Mouse (Mus musculus): ENCODE results near the gene Csnk1e. TPM values are rescaled to one million over a fixed set of nuclear protein-coding genes. Genes with fewer than 3 reads are reported as not detected.
A peak's percentile ranks its signal among the peaks of the same experiment; 100 is the strongest.

The Csnk1e gene
- polyA plus RNA-seq, 1 experiment: 25.9 TPM

DNA sequence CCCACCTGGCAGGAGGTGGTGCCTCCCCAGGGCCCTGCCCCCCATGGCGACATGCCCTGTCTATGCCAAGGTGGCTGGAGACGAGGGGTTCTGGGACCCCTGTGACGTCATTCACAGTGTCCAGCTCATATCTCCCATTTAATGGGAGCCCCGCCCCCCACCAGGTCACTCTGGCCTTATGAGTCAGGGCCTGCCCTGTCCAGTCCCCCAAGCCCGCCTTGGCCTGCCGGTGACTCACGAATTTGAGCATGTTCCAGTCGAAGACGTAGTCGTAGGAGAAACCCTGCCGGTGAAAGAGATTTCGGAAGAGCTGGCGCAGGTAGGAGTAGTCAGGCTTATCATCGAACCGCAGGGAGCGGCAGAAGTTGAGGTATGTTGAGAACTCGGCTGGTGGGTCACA, 30.8 kb downstream of the Csnk1e start:
- no peak for TF ChIP-seq POLR2A (IDR thresholded peaks at IDR 0.05; ENCODE audit: low read depth, low read length)
- no peak for TF ChIP-seq CTCF (IDR thresholded peaks at IDR 0.05; ENCODE audit: extremely low read depth, insufficient read length, insufficient replicate concordance, low read depth, low read length)
- WGBS: 92% methylated on average over 17 of the region's 17 CpGs
- Histone ChIP-seq H3K4me1 (ENCODE audit: control insufficient read depth, insufficient read depth, insufficient read length, low read length) (no peaks in the 10 kb centered on the region), H3K36me3 (ENCODE audit: control insufficient read depth, insufficient read depth, low read length) (peaks cover 48% of the 10 kb centered on the region), H3K4me3 (ENCODE audit: low read depth, low read length) (no peak overlapping the region), H3K27ac (ENCODE audit: insufficient read depth, low read depth, low read length) (no peak overlapping the region), H3K27me3 (ENCODE audit: control insufficient read depth, insufficient read depth, low read length) (no peaks in the 10 kb centered on the region)

DNA sequence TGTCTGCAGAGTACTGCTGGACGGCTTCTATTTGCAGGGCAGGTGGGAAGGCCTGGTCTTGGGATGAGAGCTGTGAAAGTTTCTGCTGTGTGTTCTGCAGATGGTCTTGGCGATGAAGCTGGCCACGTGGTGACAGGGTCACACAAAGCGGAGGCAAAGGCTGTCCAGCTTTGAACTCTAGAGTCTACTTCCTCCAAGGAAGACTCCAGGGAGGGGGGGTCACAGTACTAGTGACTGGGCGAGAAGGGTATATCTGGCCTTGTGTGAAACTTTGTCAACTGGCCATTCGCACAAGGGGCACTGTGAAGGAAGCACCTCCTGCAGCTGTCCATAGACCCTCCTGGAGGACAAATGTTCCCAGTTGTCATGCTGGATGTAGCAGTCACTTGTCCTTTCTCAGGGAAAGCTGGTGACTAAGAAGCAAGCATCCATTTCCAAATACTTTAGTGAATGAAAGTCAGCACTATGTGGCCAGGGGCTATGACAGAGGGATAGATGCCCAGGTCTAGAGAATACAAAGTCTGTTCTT, 32.6 kb downstream of the Csnk1e start:
- no peak for TF ChIP-seq POLR2A (IDR thresholded peaks at IDR 0.05; ENCODE audit: low read depth, low read length)
- TF ChIP-seq CTCF (IDR thresholded peaks at IDR 0.05; ENCODE audit: extremely low read depth, insufficient read length, insufficient replicate concordance, low read depth, low read length): no peak
- no peak overlapping the region for H3K27ac ChIP-seq (ENCODE audit: insufficient read depth, low read depth, low read length)
- no peaks in the 10 kb centered on the region for H3K27me3 ChIP-seq (ENCODE audit: control insufficient read depth, insufficient read depth, low read length)
- no peak overlapping the region for H3K4me3 ChIP-seq (ENCODE audit: low read depth, low read length)
- H3K36me3 ChIP-seq (ENCODE audit: control insufficient read depth, insufficient read depth, low read length): peaks cover 44% of the 10 kb centered on the region
- WGBS: 75% methylated on average over 6 of the region's 6 CpGs
- no peaks in the 10 kb centered on the region; the same call in 1 of the 2 replicates for H3K4me1 ChIP-seq (ENCODE audit: control insufficient read depth, insufficient read depth, insufficient read length, low read length)

DNA sequence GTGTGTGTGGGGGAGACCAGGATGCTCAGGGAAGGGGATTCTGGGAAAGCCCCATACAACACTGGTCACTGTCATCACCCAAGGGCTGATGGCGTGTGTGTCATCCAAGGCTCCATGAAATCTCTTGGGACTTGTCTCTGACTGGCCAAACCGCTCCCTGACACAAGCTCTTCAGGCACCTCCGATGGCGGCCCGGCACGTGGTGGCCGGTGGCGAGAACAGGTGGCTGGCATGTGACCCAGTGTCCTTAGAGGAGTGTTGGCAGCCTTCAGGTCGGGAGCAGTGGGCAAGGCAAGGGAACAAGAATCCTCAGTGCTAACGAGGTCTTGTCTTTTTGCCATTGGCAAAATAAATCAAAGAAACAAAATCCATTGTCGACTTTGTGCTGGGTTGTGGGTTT, 36.7 kb downstream of the Csnk1e start:
- WGBS: 83% methylated on average over 11 of the region's 11 CpGs
- Histone ChIP-seq H3K4me1 (ENCODE audit: control insufficient read depth, insufficient read depth, insufficient read length, low read length) (peaks cover 12% of the 10 kb centered on the region), H3K27me3 (ENCODE audit: control insufficient read depth, insufficient read depth, low read length) (no peaks in the 10 kb centered on the region), H3K4me3 (ENCODE audit: low read depth, low read length) (no peak overlapping the region), H3K27ac (ENCODE audit: insufficient read depth, low read depth, low read length) (no peak overlapping the region), H3K36me3 (ENCODE audit: control insufficient read depth, insufficient read depth, low read length) (peaks cover 16% of the 10 kb centered on the region; the same call in 1 of the 2 replicates)
- TF ChIP-seq CTCF (IDR thresholded peaks at IDR 0.05; ENCODE audit: extremely low read depth, insufficient read length, insufficient replicate concordance, low read depth, low read length) (no peak), POLR2A (IDR thresholded peaks at IDR 0.05; ENCODE audit: low read depth, low read length) (no peak)

DNA sequence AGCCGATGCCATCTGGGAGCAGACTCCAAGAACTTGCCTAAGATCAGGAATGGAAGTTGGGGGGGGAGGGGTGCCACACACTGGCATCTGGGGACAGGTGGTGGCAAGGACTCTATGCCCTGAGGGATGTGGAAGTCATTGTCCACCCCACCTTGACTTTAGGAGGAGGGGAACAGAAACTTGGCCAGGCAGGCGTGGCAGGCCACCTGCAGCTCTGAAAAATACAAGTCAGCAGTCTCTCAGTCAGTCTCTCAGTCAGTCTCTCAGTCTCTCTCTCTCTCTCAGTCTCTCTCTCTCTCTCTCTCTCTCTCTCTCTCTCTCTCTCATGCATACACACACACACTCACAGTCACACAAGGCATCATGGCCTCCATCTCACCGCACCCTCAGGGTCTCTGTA, 37.1 kb downstream of the Csnk1e start:
- Histone ChIP-seq H3K27ac (ENCODE audit: insufficient read depth, low read depth, low read length) (no peak overlapping the region), H3K27me3 (ENCODE audit: control insufficient read depth, insufficient read depth, low read length) (no peaks in the 10 kb centered on the region), H3K4me1 (ENCODE audit: control insufficient read depth, insufficient read depth, insufficient read length, low read length) (peaks cover 12% of the 10 kb centered on the region), H3K36me3 (ENCODE audit: control insufficient read depth, insufficient read depth, low read length) (peaks cover 12% of the 10 kb centered on the region; the same call in 1 of the 2 replicates), H3K4me3 (ENCODE audit: low read depth, low read length) (no peak overlapping the region)
- TF ChIP-seq POLR2A (IDR thresholded peaks at IDR 0.05; ENCODE audit: low read depth, low read length): no peak
- TF ChIP-seq CTCF (IDR thresholded peaks at IDR 0.05; ENCODE audit: extremely low read depth, insufficient read length, insufficient replicate concordance, low read depth, low read length): no peak
- 80% methylated on average over 3 of the region's 3 CpGs for WGBS

DNA sequence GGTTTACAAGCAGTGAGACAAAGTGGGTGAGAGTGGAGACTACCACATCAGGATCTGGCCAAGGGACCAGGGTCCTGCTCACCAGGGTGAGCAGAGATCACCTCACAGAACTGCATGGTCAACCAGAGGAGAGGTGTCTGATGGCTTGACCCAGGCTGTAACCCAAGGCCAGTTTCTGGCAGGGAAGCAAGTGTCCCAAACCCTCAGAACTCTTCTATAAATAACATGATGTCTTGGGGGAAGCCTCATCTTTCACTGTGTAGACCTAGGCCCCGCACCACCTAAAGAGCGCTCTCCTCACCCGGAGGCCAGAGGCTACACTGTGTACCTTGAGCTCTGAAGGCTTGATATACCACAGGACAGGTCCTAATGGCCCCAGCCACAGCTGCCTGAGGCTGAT, 38.0 kb downstream of the Csnk1e start:
- H3K4me1 ChIP-seq (ENCODE audit: control insufficient read depth, insufficient read depth, insufficient read length, low read length): peaks cover 12% of the 10 kb centered on the region
- 83% methylated on average over 3 of the region's 3 CpGs for WGBS
- H3K36me3 ChIP-seq (ENCODE audit: control insufficient read depth, insufficient read depth, low read length): peaks cover 10% of the 10 kb centered on the region; the same call in 1 of the 2 replicates
- TF ChIP-seq POLR2A (IDR thresholded peaks at IDR 0.05; ENCODE audit: low read depth, low read length): no peak
- TF ChIP-seq CTCF (IDR thresholded peaks at IDR 0.05; ENCODE audit: extremely low read depth, insufficient read length, insufficient replicate concordance, low read depth, low read length): no peak
- no peak overlapping the region for H3K4me3 ChIP-seq (ENCODE audit: low read depth, low read length)
- no peak overlapping the region for H3K27ac ChIP-seq (ENCODE audit: insufficient read depth, low read depth, low read length)
- no peaks in the 10 kb centered on the region for H3K27me3 ChIP-seq (ENCODE audit: control insufficient read depth, insufficient read depth, low read length)

DNA sequence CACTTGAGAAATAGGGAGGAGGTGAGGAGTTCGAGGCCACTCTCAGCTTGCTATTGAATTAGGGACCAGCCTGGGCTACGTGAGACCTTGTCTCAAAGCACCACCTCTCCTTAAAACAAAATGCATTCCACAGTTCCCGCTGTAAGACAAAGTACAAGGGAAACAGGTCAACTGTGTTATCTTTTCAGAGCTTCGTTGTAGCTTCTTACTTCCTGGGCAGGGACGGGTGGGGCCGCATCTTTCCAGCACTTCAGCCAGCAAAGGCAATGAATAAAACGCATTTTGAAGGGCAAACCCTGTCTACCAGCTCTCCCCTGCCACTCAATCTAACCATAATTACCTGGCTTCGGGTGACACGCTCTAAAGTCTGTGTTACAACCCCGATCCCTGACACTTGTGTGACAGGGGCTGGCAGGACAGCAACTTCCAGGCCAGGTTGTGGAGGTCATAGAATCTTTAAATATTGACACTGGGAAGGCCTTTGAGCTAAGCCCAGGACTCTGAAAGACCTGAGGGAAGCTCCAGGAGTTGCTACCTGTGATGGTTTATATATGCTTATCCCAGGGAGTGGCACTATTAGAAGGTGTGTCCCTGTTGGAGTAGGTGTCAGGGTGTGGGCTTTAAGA, 38.8 kb downstream of the Csnk1e start:
- TF ChIP-seq POLR2A (IDR thresholded peaks at IDR 0.05; ENCODE audit: low read depth, low read length): no peak
- no peak for TF ChIP-seq CTCF (IDR thresholded peaks at IDR 0.05; ENCODE audit: extremely low read depth, insufficient read length, insufficient replicate concordance, low read depth, low read length)
- Histone ChIP-seq H3K27me3 (ENCODE audit: control insufficient read depth, insufficient read depth, low read length) (no peaks in the 10 kb centered on the region), H3K4me1 (ENCODE audit: control insufficient read depth, insufficient read depth, insufficient read length, low read length) (peaks cover 12% of the 10 kb centered on the region), H3K27ac (ENCODE audit: insufficient read depth, low read depth, low read length) (no peak overlapping the region), H3K36me3 (ENCODE audit: control insufficient read depth, insufficient read depth, low read length) (peaks cover 10% of the 10 kb centered on the region; the same call in 1 of the 2 replicates), H3K4me3 (ENCODE audit: low read depth, low read length) (no peak overlapping the region)
- 63% methylated on average over 10 of the region's 10 CpGs for WGBS

DNA sequence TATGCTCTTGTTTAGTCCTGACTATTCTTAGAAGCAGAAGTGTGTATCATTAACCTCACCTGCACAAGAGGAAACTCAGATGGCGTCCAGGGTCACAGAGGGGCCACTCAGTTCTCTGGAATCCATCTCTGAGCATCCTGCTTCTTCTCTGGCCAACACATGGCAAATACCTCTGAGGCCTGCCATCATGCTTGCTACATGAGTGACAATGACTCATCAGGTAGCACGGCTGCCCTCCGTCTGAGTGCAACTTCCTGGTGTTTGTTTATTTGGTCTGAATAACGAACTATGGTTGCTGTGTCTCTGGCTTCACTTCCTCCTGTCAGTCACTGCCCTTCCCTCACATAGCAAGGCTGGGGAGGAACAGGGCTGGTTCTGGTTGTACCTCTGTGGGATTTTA, 40.9 kb downstream of the Csnk1e start:
- H3K27ac ChIP-seq (ENCODE audit: insufficient read depth, low read depth, low read length): peak overlapping the region; percentile 61
- peaks cover 6% of the 10 kb centered on the region; the same call in 1 of the 2 replicates for H3K36me3 ChIP-seq (ENCODE audit: control insufficient read depth, insufficient read depth, low read length)
- H3K27me3 ChIP-seq (ENCODE audit: control insufficient read depth, insufficient read depth, low read length): no peaks in the 10 kb centered on the region
- H3K4me1 ChIP-seq (ENCODE audit: control insufficient read depth, insufficient read depth, insufficient read length, low read length): peaks cover 12% of the 10 kb centered on the region
- no peak for TF ChIP-seq CTCF (IDR thresholded peaks at IDR 0.05; ENCODE audit: extremely low read depth, insufficient read length, insufficient replicate concordance, low read depth, low read length)
- TF ChIP-seq POLR2A (IDR thresholded peaks at IDR 0.05; ENCODE audit: low read depth, low read length): no peak
- no peak overlapping the region for H3K4me3 ChIP-seq (ENCODE audit: low read depth, low read length)
- WGBS: 14% methylated on average over 4 of the region's 4 CpGs
